Mouse (Mus musculus) midbrain, embryonic 11.5 days (tissue): ENCODE measurements around the gene Jazf1. TPM values are rescaled to one million over a fixed set of nuclear protein-coding genes. Genes with fewer than 3 reads are reported as not detected.

Experiments used
- ATAC-seq: fragments of 200-750 bp; cut with Nextera tagmentation; 2 replicates; pipeline ENCODE4 v1.8.0; 2017; ENCODE audit warnings: moderate TSS enrichment, moderate library complexity; ENCODE audit not compliant: low FRiP score
- DNase-seq: peaks from one replicate; pipeline ENCODE4 v3.0.0; 2015; ENCODE audit warnings: low spot score; ENCODE audit errors: missing footprints
- H3K27ac ChIP-seq: fragments of 300-500 bp; sonication (generic); 2 replicates; pipeline ENCODE4 v1.5.1; 2014; ENCODE audit warnings: low read depth, low read length
- H3K27me3 ChIP-seq: fragments of 300-500 bp; sonication (generic); 2 replicates; pipeline ENCODE4 v1.6.1; 2014; ENCODE audit warnings: mild to moderate bottlenecking, low read length, moderate library complexity, mixed read lengths; ENCODE audit not compliant: control insufficient read depth, insufficient read depth
- H3K36me3 ChIP-seq: fragments of 300-500 bp; sonication (generic); 2 replicates; pipeline ENCODE4 v1.6.1; 2014; ENCODE audit warnings: mild to moderate bottlenecking, low read length, moderate library complexity, mixed read lengths; ENCODE audit not compliant: control insufficient read depth, insufficient read depth
- H3K4me1 ChIP-seq: fragments of 300-500 bp; sonication (generic); 2 replicates; pipeline ENCODE4 v1.6.1; 2014; ENCODE audit warnings: low read length; ENCODE audit not compliant: control insufficient read depth, insufficient read depth
- H3K4me2 ChIP-seq: fragments of 300-500 bp; sonication (generic); 2 replicates; pipeline ENCODE4 v1.6.1; 2014; ENCODE audit warnings: mild to moderate bottlenecking, moderate library complexity
- H3K4me3 ChIP-seq: fragments of 300-500 bp; sonication (generic); 2 replicates; pipeline ENCODE4 v1.5.1; 2014; ENCODE audit warnings: low read depth, low read length
- H3K9ac ChIP-seq: fragments of 300-500 bp; sonication (generic); 2 replicates; pipeline ENCODE4 v1.6.1; 2014; ENCODE audit warnings: low read length
- H3K9me3 ChIP-seq: fragments of 300-500 bp; sonication (generic); 2 replicates; pipeline ENCODE4 v1.6.1; 2016; ENCODE audit warnings: low read length; ENCODE audit not compliant: control insufficient read depth
- WGBS: fragments of 180-500 bp; shearing (Covaris S2); extraction: QIAGEN DNeasy Blood & Tissue Kit; methylation state at CpG from one replicate; pipeline ENCODE4 v1.1.7; 2014; 5-methylcytosine and 5-hydroxymethylcytosine counted together
- polyA plus RNA-seq: library from polyadenylated mRNA; unstranded; fragments of >200 nt; fragmentation: Nextera tagmentation; extraction: Ambion mirVana; gene quantifications from 2 replicates; pipeline ENCODE4 v1.2.1, GENCODE M21; 2014

The Jazf1 gene
- polyA plus RNA-seq, 1 experiment from 2014 or later: 7.1 TPM

DNA sequence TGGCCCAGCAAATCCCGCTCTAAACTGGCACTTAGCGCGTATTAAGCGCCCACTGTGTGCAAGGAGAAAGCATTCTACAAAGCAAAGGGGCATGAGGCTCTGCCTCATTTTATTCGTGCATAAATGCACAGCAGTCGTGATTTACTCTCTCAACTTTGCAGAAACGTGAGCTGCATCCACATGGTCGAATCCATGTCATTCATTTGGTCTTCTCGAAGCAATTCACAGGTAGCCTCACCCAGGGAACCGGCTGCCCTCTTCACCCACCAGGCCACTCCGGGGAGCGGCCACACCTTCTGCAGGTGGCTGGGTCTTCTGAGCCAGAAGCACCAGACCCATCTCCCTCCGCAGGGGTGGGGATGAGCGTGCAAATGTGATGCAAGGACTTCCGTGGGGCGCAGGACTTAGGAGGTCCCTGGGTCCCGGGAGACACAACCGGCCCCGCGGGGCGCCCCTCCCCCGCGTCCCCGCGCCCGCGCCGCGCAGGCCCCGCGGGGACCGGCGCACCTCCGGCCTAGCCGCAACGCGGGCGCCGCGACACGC lies 914 bp downstream of the Jazf1 start:
- peak overlapping the region; percentile 90 for H3K4me2 ChIP-seq
- H3K9me3 ChIP-seq: no peaks in the 10 kb centered on the region
- H3K27me3 ChIP-seq: peaks cover 9% of the 10 kb centered on the region; the same call in 1 of the 2 replicates
- H3K36me3 ChIP-seq: no peaks in the 10 kb centered on the region
- H3K4me1 ChIP-seq: peaks cover 7% of the 10 kb centered on the region; the same call in 1 of the 2 replicates
- peak overlapping the region; percentile 74 for H3K9ac ChIP-seq
- peak; percentile 41; the same call in 1 of the 2 replicates for ATAC-seq
- 5% methylated on average over 22 of the region's 41 CpGs for WGBS
- peak; percentile 89 for DNase-seq
- no peak overlapping the region for H3K27ac ChIP-seq
- H3K4me3 ChIP-seq: peak overlapping the region; percentile 86

DNA sequence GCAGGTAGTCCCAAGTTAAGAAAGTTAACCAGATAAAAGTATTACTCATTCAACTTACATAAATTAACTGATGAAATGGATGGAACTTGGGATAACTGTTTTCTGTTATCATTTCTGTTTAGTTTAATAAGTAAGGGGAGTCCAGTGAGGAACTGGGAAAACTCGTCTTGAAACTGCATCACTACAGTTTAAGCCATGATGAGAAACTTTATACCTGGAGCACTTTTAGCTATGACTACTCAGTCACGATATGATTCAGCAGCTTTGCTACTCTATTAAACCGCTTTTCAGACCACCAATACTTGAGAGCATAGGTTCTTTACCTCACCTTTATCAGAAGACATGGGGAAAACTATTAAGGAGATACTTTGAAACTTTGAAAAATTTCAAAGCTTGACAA lies 1.5 kb downstream of the Jazf1 start:
- H3K4me2 ChIP-seq: peak overlapping the region; percentile 90

DNA sequence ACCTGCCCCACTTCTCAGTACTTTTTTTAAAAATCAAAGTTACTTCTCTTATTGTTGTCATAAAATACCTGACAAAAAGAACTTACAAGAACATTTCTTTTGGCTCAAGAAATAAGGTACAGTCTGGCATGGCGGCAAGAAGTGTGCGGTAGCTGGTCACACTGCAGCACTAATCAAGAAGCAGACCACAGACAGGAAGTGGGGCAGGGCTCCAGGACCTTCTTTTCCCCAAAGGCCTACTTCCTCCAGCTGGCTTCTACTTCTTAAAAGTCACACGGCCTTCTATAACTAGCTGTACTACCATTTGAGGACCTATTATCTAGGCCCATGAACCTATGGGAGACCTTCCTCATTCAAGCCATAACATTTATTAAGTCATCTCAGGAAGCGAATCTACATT lies 4.4 kb downstream of the Jazf1 start:
- no peaks in the 10 kb centered on the region for H3K36me3 ChIP-seq
- no peak overlapping the region for H3K27ac ChIP-seq
- no peak overlapping the region for H3K4me3 ChIP-seq
- H3K9me3 ChIP-seq: no peaks in the 10 kb centered on the region
- peaks cover 7% of the 10 kb centered on the region; the same call in 1 of the 2 replicates for H3K4me1 ChIP-seq
- H3K4me2 ChIP-seq: no peak overlapping the region
- peaks cover 5% of the 10 kb centered on the region; the same call in 1 of the 2 replicates for H3K27me3 ChIP-seq
- ATAC-seq (no peak), DNase-seq (no peak)
- 91% methylated on average over 4 of the region's 4 CpGs for WGBS
- no peak overlapping the region for H3K9ac ChIP-seq

More for the DNA sequence above, 1.5 kb downstream of the Jazf1 start:
- H3K27ac ChIP-seq: no peak overlapping the region
- no peak overlapping the region for H3K9ac ChIP-seq
- 58% methylated on average over 3 of the region's 3 CpGs for WGBS
- no peaks in the 10 kb centered on the region for H3K9me3 ChIP-seq
- H3K36me3 ChIP-seq: no peaks in the 10 kb centered on the region
- ATAC-seq (no peak), DNase-seq (no peak)
- H3K27me3 ChIP-seq: peaks cover 9% of the 10 kb centered on the region; the same call in 1 of the 2 replicates
- H3K4me3 ChIP-seq: no peak overlapping the region
- peaks cover 7% of the 10 kb centered on the region; the same call in 1 of the 2 replicates for H3K4me1 ChIP-seq

DNA sequence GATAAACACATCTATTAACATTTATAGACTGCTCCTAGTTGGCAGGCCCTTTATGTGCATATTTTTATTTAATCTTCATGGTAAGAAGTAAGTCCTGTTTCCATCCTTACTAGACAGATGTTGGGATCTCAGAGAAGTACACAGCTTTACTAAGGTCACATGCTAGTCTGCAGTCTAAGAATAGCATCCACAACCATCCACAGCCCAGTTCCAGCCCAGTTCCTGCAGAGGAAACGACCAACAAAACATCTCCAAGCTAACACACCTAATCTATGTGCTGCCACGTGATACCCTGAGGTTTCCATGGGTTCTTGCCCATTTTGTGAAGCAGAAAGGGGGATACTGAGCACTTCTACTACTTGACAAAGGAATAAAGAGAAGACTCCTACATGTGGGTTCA lies 13.5 kb downstream of the Jazf1 start:
- Histone ChIP-seq H3K4me1 (no peaks in the 10 kb centered on the region), H3K4me2 (no peak overlapping the region), H3K27me3 (no peaks in the 10 kb centered on the region), H3K27ac (no peak overlapping the region), H3K4me3 (no peak overlapping the region), H3K9me3 (no peaks in the 10 kb centered on the region), H3K9ac (no peak overlapping the region), H3K36me3 (no peaks in the 10 kb centered on the region)
- 73% methylated on average over 2 of the region's 2 CpGs for WGBS
- ATAC-seq (no peak), DNase-seq (no peak)

DNA sequence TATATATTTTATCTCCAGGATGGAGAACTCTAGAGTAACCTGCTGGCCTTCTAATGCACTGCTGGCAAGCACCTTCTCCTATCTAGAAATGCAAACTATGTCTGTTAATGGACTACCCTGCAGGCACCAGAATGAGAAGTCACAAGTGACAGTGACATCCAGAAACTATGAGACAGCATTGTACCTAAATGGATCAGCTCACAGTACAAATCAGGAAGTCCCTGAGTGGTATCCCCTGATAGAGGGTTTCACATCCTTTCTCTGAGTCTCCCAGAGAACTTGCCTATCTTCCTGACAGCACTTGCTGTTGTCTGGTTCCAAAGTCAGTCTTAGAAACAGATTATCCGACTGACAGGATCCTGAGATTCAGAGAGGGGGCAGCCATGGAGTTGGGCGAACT lies 22.9 kb downstream of the Jazf1 start:
- H3K27me3 ChIP-seq: no peaks in the 10 kb centered on the region
- DNase-seq: no peak
- H3K4me3 ChIP-seq: no peak overlapping the region
- no peak for ATAC-seq
- H3K9ac ChIP-seq: no peak overlapping the region
- H3K9me3 ChIP-seq: no peaks in the 10 kb centered on the region
- no peaks in the 10 kb centered on the region for H3K36me3 ChIP-seq
- WGBS: 83% methylated on average over 2 of the region's 2 CpGs
- no peak overlapping the region for H3K4me2 ChIP-seq
- no peaks in the 10 kb centered on the region for H3K4me1 ChIP-seq
- H3K27ac ChIP-seq: no peak overlapping the region

DNA sequence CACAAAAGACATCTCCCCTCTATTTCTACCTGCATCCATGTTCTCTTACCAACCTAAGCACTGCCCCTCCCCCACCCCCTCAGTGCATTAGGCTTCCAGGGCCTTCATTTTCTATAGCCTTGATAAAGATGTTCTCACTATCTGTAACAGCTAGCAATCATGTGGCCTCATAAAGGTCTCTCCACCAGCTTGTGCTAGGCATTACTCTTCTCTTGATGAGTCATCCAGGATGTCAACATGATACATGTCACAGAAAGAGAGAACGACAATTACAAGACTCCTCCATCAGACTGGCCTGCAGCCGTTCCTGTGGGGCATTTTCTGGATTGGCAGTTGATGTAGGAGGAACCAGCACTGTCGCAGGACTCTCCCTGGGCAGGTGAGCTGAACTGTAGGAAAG lies 30.3 kb downstream of the Jazf1 start:
- H3K27me3 ChIP-seq: no peaks in the 10 kb centered on the region
- no peak overlapping the region for H3K27ac ChIP-seq
- H3K9me3 ChIP-seq: no peaks in the 10 kb centered on the region
- H3K4me2 ChIP-seq: no peak overlapping the region
- WGBS: 89% methylated on average over 3 of the region's 3 CpGs
- no peaks in the 10 kb centered on the region for H3K4me1 ChIP-seq
- ATAC-seq (no peak), DNase-seq (no peak)
- no peak overlapping the region for H3K9ac ChIP-seq
- H3K36me3 ChIP-seq: no peaks in the 10 kb centered on the region
- H3K4me3 ChIP-seq: no peak overlapping the region

DNA sequence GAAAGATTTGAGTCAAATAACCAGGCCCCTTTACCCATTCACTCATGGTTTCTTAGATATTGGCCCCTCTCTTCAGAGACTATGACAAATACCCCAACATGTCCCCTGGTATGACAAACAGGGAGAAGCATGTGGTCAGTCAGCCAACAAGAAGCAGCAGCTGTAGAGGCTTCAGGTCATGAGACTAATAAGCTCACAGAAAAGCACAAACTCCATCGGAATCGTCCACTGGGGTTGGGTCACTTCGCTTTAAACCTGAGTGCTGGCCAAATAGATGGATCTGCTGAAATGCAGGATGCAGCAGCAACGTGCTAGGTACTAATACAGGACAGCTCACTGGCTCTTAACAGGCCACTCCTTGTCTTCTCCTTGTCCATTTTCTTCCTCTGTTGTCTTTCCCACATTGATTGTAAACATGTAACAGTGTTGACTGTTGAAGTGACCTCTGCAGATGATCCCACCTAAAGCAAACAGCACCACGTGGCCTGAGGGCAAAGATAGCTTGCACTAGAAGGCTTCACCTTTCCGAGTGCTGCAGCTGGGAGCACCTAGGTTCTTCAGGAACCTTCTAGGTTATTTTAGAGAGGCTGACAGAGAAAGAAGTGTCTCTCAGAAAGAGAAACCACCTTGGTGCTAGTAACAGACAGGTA lies 33.9 kb downstream of the Jazf1 start:
- Histone ChIP-seq H3K4me2 (no peak overlapping the region), H3K4me1 (no peaks in the 10 kb centered on the region; the same call in 1 of the 2 replicates), H3K4me3 (no peak overlapping the region), H3K9ac (no peak overlapping the region), H3K36me3 (no peaks in the 10 kb centered on the region), H3K27ac (no peak overlapping the region), H3K9me3 (no peaks in the 10 kb centered on the region), H3K27me3 (no peaks in the 10 kb centered on the region)
- DNase-seq: no peak
- ATAC-seq: no peak
- 84% methylated on average over 6 of the region's 6 CpGs for WGBS

DNA sequence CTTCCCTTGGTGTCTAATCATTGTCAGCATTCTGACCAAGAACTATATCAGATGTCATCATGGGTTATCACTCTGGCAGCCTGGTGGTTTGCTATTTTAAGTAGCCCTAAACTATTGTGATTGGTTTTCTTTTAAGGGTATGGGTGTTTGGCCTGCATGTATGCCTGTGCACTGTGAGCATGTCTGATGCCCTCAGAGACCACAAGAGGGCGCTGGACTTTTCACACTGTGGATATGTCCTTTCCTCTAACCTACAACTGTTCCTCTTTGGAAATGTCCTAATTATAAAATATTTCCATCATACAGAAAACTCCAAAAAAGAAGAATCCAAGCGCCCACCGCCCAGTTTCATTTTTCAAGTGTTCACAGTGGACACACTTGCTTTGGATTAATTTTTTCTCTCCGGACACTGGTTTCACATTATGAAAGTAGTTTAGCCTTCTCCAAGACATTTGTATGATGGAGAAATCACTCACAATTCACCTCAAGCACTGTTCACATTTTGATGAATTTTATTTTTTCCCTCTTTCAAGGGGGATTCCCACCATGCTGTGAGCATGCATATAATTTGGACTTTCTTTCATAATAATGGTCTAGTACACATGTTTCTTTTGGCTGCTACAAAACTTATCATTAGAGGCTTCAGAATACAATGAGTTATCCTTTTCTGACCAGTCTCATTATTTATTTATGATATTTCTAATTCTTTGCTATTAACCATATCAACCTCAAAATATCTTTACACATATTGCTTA lies 35.5 kb downstream of the Jazf1 start:
- Histone ChIP-seq H3K4me2 (no peak overlapping the region), H3K9me3 (no peaks in the 10 kb centered on the region), H3K27ac (no peak overlapping the region), H3K27me3 (no peaks in the 10 kb centered on the region), H3K36me3 (no peaks in the 10 kb centered on the region), H3K4me1 (no peaks in the 10 kb centered on the region; the same call in 1 of the 2 replicates), H3K4me3 (no peak overlapping the region), H3K9ac (no peak overlapping the region)
- WGBS: 68% methylated on average over 4 of the region's 4 CpGs
- no peak for ATAC-seq
- no peak for DNase-seq

DNA sequence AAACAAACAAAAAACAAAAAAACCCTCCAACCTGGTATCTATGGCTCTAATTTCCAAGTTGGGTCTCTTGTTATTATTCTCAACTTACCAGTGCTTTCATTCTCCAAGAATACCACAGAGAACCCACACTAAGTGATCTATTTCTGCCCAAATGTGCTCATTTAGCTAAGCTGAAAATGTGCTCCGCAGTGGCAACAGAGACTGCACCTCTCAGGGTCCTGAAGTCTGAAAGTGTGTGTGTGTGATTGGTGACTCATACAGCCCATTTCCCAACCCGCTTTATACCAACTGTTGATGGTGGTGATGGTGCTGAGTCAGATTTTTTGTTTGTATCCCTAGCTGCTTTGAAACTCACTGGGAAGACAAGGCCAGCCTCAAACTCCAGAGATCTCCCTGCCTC lies 46.4 kb downstream of the Jazf1 start:
- Histone ChIP-seq H3K4me2 (no peak overlapping the region), H3K9me3 (no peaks in the 10 kb centered on the region), H3K36me3 (no peaks in the 10 kb centered on the region), H3K27ac (no peak overlapping the region), H3K4me3 (no peak overlapping the region), H3K4me1 (no peaks in the 10 kb centered on the region), H3K9ac (no peak overlapping the region), H3K27me3 (no peaks in the 10 kb centered on the region)
- DNase-seq (no peak), ATAC-seq (no peak)
- 92% methylated on average over 2 of the region's 2 CpGs for WGBS
